Mouse (Mus musculus) small intestine, adult 2 months (tissue): ENCODE measurements around the gene Neu2.

ENCODE experiments used
- CTCF ChIP-seq: fragments of 200-500 bp; IDR thresholded peaks from 2 replicates; pipeline ENCODE4 v1.5.1; 2012; ENCODE audit warnings: low read depth, mild to moderate bottlenecking, control low read depth, inconsistent platforms, low read length, moderate library complexity, mixed read lengths; ENCODE audit not compliant: insufficient replicate concordance, insufficient read length; ENCODE audit errors: extremely low read depth
- POLR2A ChIP-seq: fragments of 200-500 bp; IDR thresholded peaks from 2 replicates; pipeline ENCODE4 v1.6.1; 2012; ENCODE audit warnings: low read depth, mild to moderate bottlenecking, control low read depth, inconsistent platforms, low read length, moderate library complexity

DNA sequence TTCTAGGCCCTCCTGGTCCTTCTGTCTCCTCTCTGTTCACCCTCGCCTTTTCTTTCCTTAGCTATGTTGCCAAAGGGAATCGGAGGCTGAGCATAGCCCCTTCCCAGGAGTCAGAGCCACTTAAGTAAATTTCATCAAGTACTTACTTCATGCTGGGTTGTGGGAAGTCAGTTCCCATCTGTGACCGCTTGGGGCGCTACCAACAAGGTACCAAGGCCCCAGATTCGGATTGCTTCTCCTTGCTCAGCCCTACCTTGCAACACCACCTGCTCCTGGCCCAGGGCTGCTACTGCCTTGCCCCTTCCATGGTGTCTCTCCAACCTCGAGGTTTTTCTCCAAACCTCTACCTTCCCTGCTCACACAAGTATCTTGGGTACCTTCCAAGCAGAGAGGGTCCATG, 58.7 kb downstream of the Neu2 start:
- peak; percentile 62; the same call in 1 of the 2 replicates for TF ChIP-seq CTCF
- no peak for TF ChIP-seq POLR2A
